Comparison of ENCODE assay signal across 26 mouse cellular contexts in genomic region chr4:139631141-139631540, GRCm38 (mm10). TPM values are rescaled to one million over a fixed set of nuclear protein-coding genes. Genes with fewer than 3 reads are reported as not detected.
DNase-seq lines count a peak whose midpoint lies in the region; TF ChIP-seq lines count a peak whose summit lies in the region.
"Had no signal": no experiment of that assay in that cellular context is flagged by ENCODE, and none has a peak within 500 bp of the region (broad histone marks: within the 10 kb centered on the region; RNA-seq: fewer than 3 reads in every experiment).

No protein-coding gene starts in this region.

- H3K27ac ChIP-seq in layer of hippocampus, adult 2 months: peak overlapping the region; percentile 21; the same call in 1 of the 2 replicates
- no peak overlapping the region for H3K27ac ChIP-seq in thymus, adult 2 months (ENCODE audit: control insufficient read depth, insufficient read depth, low read length)
- H3K27ac ChIP-seq: embryonic facial prominence, embryonic 12.5 days; forebrain, embryonic 13.5 days; heart, adult 2 months; hindbrain, embryonic 10.5 days; limb, embryonic 13.5 days; midbrain, embryonic 15.5 days had no signal

- no peaks in the 10 kb centered on the region; the same call in 1 of the 2 replicates for H3K4me1 ChIP-seq in lung, adult 2 months (ENCODE audit: control insufficient read depth, insufficient read depth, low read length)
- no peaks in the 10 kb centered on the region; the same call in 1 of the 2 replicates for H3K4me1 ChIP-seq in thymus, adult 2 months (replicated peaks; ENCODE audit: control insufficient read depth, insufficient read depth, low read length)
- H3K4me1 ChIP-seq: embryonic facial prominence, embryonic 12.5 days; forebrain, embryonic 13.5 days; hindbrain, embryonic 10.5 days; midbrain, embryonic 15.5 days had no signal

- 55% methylated on average over 5 of the region's 5 CpGs for WGBS in lung, adult 2 months
- WGBS in thymus, adult 2 months: 82% methylated on average over 5 of the region's 5 CpGs

- no peak for TF ChIP-seq CTCF in layer of hippocampus, adult 2 months (conservative IDR thresholded peaks at IDR 0.05)
- TF ChIP-seq CTCF in lung, adult 2 months (IDR thresholded peaks at IDR 0.05; ENCODE audit: insufficient read depth, low read length): no peak
- TF ChIP-seq CTCF in thymus, adult 2 months (IDR thresholded peaks at IDR 0.05; ENCODE audit: borderline replicate concordance, control insufficient read depth, extremely low read depth, insufficient read depth, low read length, poor library complexity): no peak

- peak; percentile 52 for DNase-seq in adrenal gland, adult 2 months
- no peak for DNase-seq in adrenal gland, adult 18-20 months (ENCODE audit: low spot score in 2 of 2)
- no peak for DNase-seq in layer of hippocampus, adult 2 months (ENCODE audit: low spot score in 2 of 2)
- DNase-seq in layer of hippocampus, adult 9-10 months (ENCODE audit: low spot score): no peak
- peak; percentile 55 for DNase-seq in lung, postnatal 10 days
- DNase-seq in lung, adult 2 months: no peak
- DNase-seq in cerebellum, adult 18-20 months: no peak
- DNase-seq in thymus, adult 2 months: no peak
- DNase-seq: cerebellum, postnatal 10 days; gastrocnemius, postnatal 14 days; heart, adult 2 months; spleen, adult 18-20 months; thymus, postnatal 4 days had no signal

- TF ChIP-seq POLR2A in lung, adult 2 months (IDR thresholded peaks at IDR 0.05; ENCODE audit: borderline replicate concordance, extremely low read depth, low read depth, low read length): no peak
- TF ChIP-seq POLR2A in thymus, adult 2 months (IDR thresholded peaks at IDR 0.05; ENCODE audit: control insufficient read depth, extremely low read depth, insufficient read depth, low read length, poor library complexity): no peak

- H3K36me3 ChIP-seq in thymus, adult 2 months (ENCODE audit: control insufficient read depth, insufficient read depth, low read length): no peaks in the 10 kb centered on the region
- H3K36me3 ChIP-seq: embryonic facial prominence, embryonic 12.5 days; midbrain, embryonic 15.5 days had no signal

- H3K27me3 ChIP-seq in thymus, adult 2 months (ENCODE audit: control insufficient read depth, insufficient read depth, low read length): no peaks in the 10 kb centered on the region; the same call in 1 of the 2 replicates
- H3K27me3 ChIP-seq: embryonic facial prominence, embryonic 12.5 days; forebrain, embryonic 13.5 days; limb, embryonic 13.5 days; midbrain, embryonic 15.5 days had no signal

- H3K4me3 ChIP-seq in layer of hippocampus, adult 2 months: no peak overlapping the region
- no peak overlapping the region for H3K4me3 ChIP-seq in lung, adult 2 months (replicated peaks; ENCODE audit: extremely low read depth, low read depth, low read length)
- no peak overlapping the region for H3K4me3 ChIP-seq in thymus, adult 2 months (ENCODE audit: control insufficient read depth, insufficient read depth, low read length)
- H3K4me3 ChIP-seq: embryonic facial prominence, embryonic 12.5 days; erythroblast, embryonic 14.5 days; forebrain, embryonic 13.5 days; heart, adult 2 months; hindbrain, embryonic 10.5 days; limb, embryonic 13.5 days; midbrain, embryonic 15.5 days; myocyte had no signal

RNA-seq across cellular contexts. Expression of gene Aldh4a1, which starts 8.5 kb away (rescaled TPM):
- total RNA-seq in adrenal gland, adult 2 months (2021): 100 to 1,000 TPM in 1 of 2 experiments, 10 to 100 TPM in 1; 77.6 to 145 TPM
- polyA plus RNA-seq in adrenal gland, adult 2 months (2012; rRNA removed): 221 and 280 TPM in 2 replicates
- total RNA-seq in adrenal gland, adult 18-20 months (2021): 100 to 1,000 TPM in 1 of 2 experiments, 10 to 100 TPM in 1; 65.2 to 141 TPM
- 10 to 100 TPM; 20.1 to 20.2 TPM for total RNA-seq in layer of hippocampus, adult 2 months (2021)
- polyA plus RNA-seq in lung, adult 2 months (2012; rRNA removed): 42.9 and 44.5 TPM in 2 replicates
- polyA plus RNA-seq in thymus, adult 2 months (2012; rRNA removed): 60.5 and 69.2 TPM in 2 replicates

RNA-seq across cellular contexts. Expression of gene Tas1r2, which starts 22.2 kb away (rescaled TPM):
- not detected for total RNA-seq in adrenal gland, adult 2 months (2021)
- 0.03 TPM in 1 of 2 replicates, not detected in the other for polyA plus RNA-seq in adrenal gland, adult 2 months (2012; rRNA removed)
- not detected for total RNA-seq in adrenal gland, adult 18-20 months (2021)
- not detected for total RNA-seq in layer of hippocampus, adult 2 months (2021)
- polyA plus RNA-seq in lung, adult 2 months (2012; rRNA removed): 0.05 and 0.09 TPM in 2 replicates
- polyA plus RNA-seq in thymus, adult 2 months (2012; rRNA removed): 0.05 and 0.17 TPM in 2 replicates
- total RNA-seq: gastrocnemius, postnatal 14 days; heart, adult 2 months; layer of hippocampus, postnatal 14 days; left cerebral cortex, postnatal 14 days; megakaryocyte-erythroid progenitor cell, adult 5-6 weeks had no signal
- polyA plus RNA-seq: embryonic facial prominence, embryonic 12.5 days; erythroblast, embryonic 14.5 days; forebrain, embryonic 13.5 days; heart, adult 2 months; heart, embryonic 16.5 days; hindbrain, embryonic 10.5 days; limb, embryonic 13.5 days; liver, embryonic 16.5 days; midbrain, embryonic 15.5 days; neural tube, embryonic 14.5 days had no signal

RNA-seq across cellular contexts. Expression of gene Gm21969, which starts 28.2 kb away (rescaled TPM):
- total RNA-seq in adrenal gland, adult 2 months (2021): under 1 TPM in 1 of 2 experiments, not detected in 1; 0.09 TPM
- 0.03 and 0.10 TPM in 2 replicates for polyA plus RNA-seq in adrenal gland, adult 2 months (2012; rRNA removed)
- total RNA-seq in adrenal gland, adult 18-20 months (2021): not detected
- total RNA-seq in layer of hippocampus, adult 2 months (2021): not detected
- 0.02 TPM in 1 of 2 replicates, not detected in the other for polyA plus RNA-seq in lung, adult 2 months (2012; rRNA removed)
- 0.04 TPM in 1 of 2 replicates, not detected in the other for polyA plus RNA-seq in thymus, adult 2 months (2012; rRNA removed)
- total RNA-seq: gastrocnemius, postnatal 14 days; heart, adult 2 months; layer of hippocampus, postnatal 14 days; left cerebral cortex, postnatal 14 days; megakaryocyte-erythroid progenitor cell, adult 5-6 weeks had no signal
- polyA plus RNA-seq: embryonic facial prominence, embryonic 12.5 days; forebrain, embryonic 13.5 days; heart, adult 2 months; heart, embryonic 16.5 days; hindbrain, embryonic 10.5 days; limb, embryonic 13.5 days; midbrain, embryonic 15.5 days; neural tube, embryonic 14.5 days had no signal

Comparison
In these comparisons a context has a peak if more than half of its experiments do, and no peak if none do; other contexts are left out.
1. DNase-seq: peak in adrenal gland, adult 2 months (single experiment) and lung, postnatal 10 days (single experiment); none in adrenal gland, adult 18-20 months (0 of 2), layer of hippocampus, adult 2 months (0 of 2), layer of hippocampus, adult 9-10 months (single experiment), lung, adult 2 months (single experiment), cerebellum, adult 18-20 months (0 of 2) and thymus, adult 2 months (single experiment).